Mouse (Mus musculus): ENCODE data around the gene Litaf. TPM values are rescaled to one million over a fixed set of nuclear protein-coding genes. Genes with fewer than 3 reads are reported as not detected.

Gene Litaf
- polyA plus RNA-seq, 1 experiment = 102 TPM

GRCm38 (mm10) chr16:11035790-11036431 lies 30.0 kb downstream of the Litaf start:
- Histone ChIP-seq H3K27ac (ENCODE audit: insufficient read depth, low read length) (no peak overlapping the region), H3K9me3 (replicated peaks; ENCODE audit: control insufficient read depth, insufficient read depth, low read length, poor library complexity, severe bottlenecking) (no peaks in the 10 kb centered on the region), H3K4me3 (ENCODE audit: low read depth, low read length) (no peak overlapping the region), H3K4me1 (ENCODE audit: control insufficient read depth, insufficient read depth, low read length) (no peaks in the 10 kb centered on the region), H3K9ac (ENCODE audit: low read depth, poor library complexity, severe bottlenecking) (no peak overlapping the region), H3K36me3 (ENCODE audit: control insufficient read depth, insufficient read depth, low read length, poor library complexity, severe bottlenecking) (no peaks in the 10 kb centered on the region), H3K27me3 (ENCODE audit: control insufficient read depth, insufficient read depth, low read length, poor library complexity, severe bottlenecking) (no peaks in the 10 kb centered on the region)
- TF ChIP-seq POLR2A (IDR thresholded peaks at IDR 0.05; ENCODE audit: insufficient read depth, low read length) (no peak), EP300 (IDR thresholded peaks at IDR 0.05; ENCODE audit: insufficient read depth, low read depth, low read length) (peak; percentile 30; the same call in 1 of the 2 replicates), CTCF (IDR thresholded peaks at IDR 0.05; ENCODE audit: low read depth, low read length) (peak; percentile 98)

DNA sequence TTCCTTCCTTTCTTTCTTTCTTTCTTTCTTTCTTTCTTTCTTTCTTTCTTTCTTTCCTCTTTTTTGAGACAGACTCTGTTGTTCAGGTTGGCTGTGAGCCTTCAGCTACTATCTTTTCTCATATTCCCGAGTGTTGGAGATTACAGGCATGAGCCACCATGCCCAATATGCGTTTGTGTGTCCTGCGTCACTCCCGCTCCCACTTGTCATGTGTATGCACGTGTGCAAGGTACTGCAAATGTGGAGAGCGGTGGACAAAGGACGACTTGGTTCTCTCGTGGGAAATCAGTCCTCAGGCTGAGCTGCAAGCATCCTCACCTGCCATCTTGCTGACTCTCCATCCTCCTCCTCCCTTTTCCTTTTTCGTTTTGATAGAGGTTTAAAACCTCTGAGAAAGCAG lies 30.7 kb downstream of the Litaf start:
- Histone ChIP-seq H3K27ac (ENCODE audit: insufficient read depth, low read length) (no peak overlapping the region), H3K9me3 (replicated peaks; ENCODE audit: control insufficient read depth, insufficient read depth, low read length, poor library complexity, severe bottlenecking) (no peaks in the 10 kb centered on the region)

GRCm38 (mm10) chr16:11034193-11034803 lies 31.7 kb downstream of the Litaf start:
- TF ChIP-seq EP300 (IDR thresholded peaks at IDR 0.05; ENCODE audit: insufficient read depth, low read depth, low read length) (no peak), CTCF (IDR thresholded peaks at IDR 0.05; ENCODE audit: low read depth, low read length) (peak; percentile 96), POLR2A (IDR thresholded peaks at IDR 0.05; ENCODE audit: insufficient read depth, low read length) (no peak)
- no peak overlapping the region for H3K9ac ChIP-seq (ENCODE audit: low read depth, poor library complexity, severe bottlenecking)
- H3K27me3 ChIP-seq (ENCODE audit: control insufficient read depth, insufficient read depth, low read length, poor library complexity, severe bottlenecking) = no peaks in the 10 kb centered on the region
- no peaks in the 10 kb centered on the region for H3K36me3 ChIP-seq (ENCODE audit: control insufficient read depth, insufficient read depth, low read length, poor library complexity, severe bottlenecking)
- H3K4me1 ChIP-seq (ENCODE audit: control insufficient read depth, insufficient read depth, low read length) = no peaks in the 10 kb centered on the region
- no peak overlapping the region for H3K4me3 ChIP-seq (ENCODE audit: low read depth, low read length)
- H3K27ac ChIP-seq (ENCODE audit: insufficient read depth, low read length) = no peak overlapping the region
- H3K9me3 ChIP-seq (replicated peaks; ENCODE audit: control insufficient read depth, insufficient read depth, low read length, poor library complexity, severe bottlenecking) = no peaks in the 10 kb centered on the region

More for the DNA sequence above, 30.7 kb downstream of the Litaf start:
- Histone ChIP-seq H3K9ac (ENCODE audit: low read depth, poor library complexity, severe bottlenecking) (no peak overlapping the region), H3K36me3 (ENCODE audit: control insufficient read depth, insufficient read depth, low read length, poor library complexity, severe bottlenecking) (no peaks in the 10 kb centered on the region), H3K27me3 (ENCODE audit: control insufficient read depth, insufficient read depth, low read length, poor library complexity, severe bottlenecking) (no peaks in the 10 kb centered on the region), H3K4me1 (ENCODE audit: control insufficient read depth, insufficient read depth, low read length) (no peaks in the 10 kb centered on the region), H3K4me3 (ENCODE audit: low read depth, low read length) (no peak overlapping the region)
- TF ChIP-seq CTCF (IDR thresholded peaks at IDR 0.05; ENCODE audit: low read depth, low read length) (no peak), EP300 (IDR thresholded peaks at IDR 0.05; ENCODE audit: insufficient read depth, low read depth, low read length) (no peak), POLR2A (IDR thresholded peaks at IDR 0.05; ENCODE audit: insufficient read depth, low read length) (no peak)

GRCm38 (mm10) chr16:11031320-11031719 lies 34.6 kb downstream of the Litaf start:
- TF ChIP-seq CTCF (IDR thresholded peaks at IDR 0.05; ENCODE audit: low read depth, low read length) (peak; percentile 22), POLR2A (IDR thresholded peaks at IDR 0.05; ENCODE audit: insufficient read depth, low read length) (no peak)
- no peak overlapping the region for H3K4me3 ChIP-seq (ENCODE audit: low read depth, low read length)
- H3K36me3 ChIP-seq (ENCODE audit: control insufficient read depth, insufficient read depth, low read length, poor library complexity, severe bottlenecking) = no peaks in the 10 kb centered on the region
- no peaks in the 10 kb centered on the region for H3K27me3 ChIP-seq (ENCODE audit: control insufficient read depth, insufficient read depth, low read length, poor library complexity, severe bottlenecking)
- no peaks in the 10 kb centered on the region for H3K9me3 ChIP-seq (replicated peaks; ENCODE audit: control insufficient read depth, insufficient read depth, low read length, poor library complexity, severe bottlenecking)
- H3K4me1 ChIP-seq (ENCODE audit: control insufficient read depth, insufficient read depth, low read length) = no peaks in the 10 kb centered on the region
- no peak overlapping the region for H3K27ac ChIP-seq (ENCODE audit: insufficient read depth, low read length)
- H3K9ac ChIP-seq (ENCODE audit: low read depth, poor library complexity, severe bottlenecking) = no peak overlapping the region

DNA sequence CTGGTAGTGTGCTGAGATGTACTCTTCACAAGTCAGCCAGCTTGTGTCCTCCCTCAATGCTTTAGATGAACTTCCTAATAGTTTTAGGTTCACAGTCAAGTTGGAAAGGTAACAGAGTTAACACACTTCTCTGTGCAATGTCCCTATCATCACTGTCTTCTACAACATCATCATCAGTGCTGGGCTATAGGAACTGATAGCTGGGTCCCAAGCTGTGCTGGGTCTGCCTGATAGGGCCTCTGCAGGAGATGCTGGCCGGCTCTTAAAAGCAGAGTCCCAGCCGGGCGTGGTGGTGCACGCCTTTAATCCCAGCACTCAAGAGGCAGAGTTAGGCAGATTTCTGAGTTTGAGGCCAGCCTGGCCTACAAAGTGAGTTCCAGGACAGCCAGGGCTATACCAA lies 35.1 kb downstream of the Litaf start:
- Histone ChIP-seq H3K36me3 (ENCODE audit: control insufficient read depth, insufficient read depth, low read length, poor library complexity, severe bottlenecking) (no peaks in the 10 kb centered on the region), H3K4me1 (ENCODE audit: control insufficient read depth, insufficient read depth, low read length) (no peaks in the 10 kb centered on the region), H3K27ac (ENCODE audit: insufficient read depth, low read length) (no peak overlapping the region), H3K27me3 (ENCODE audit: control insufficient read depth, insufficient read depth, low read length, poor library complexity, severe bottlenecking) (no peaks in the 10 kb centered on the region), H3K9ac (ENCODE audit: low read depth, poor library complexity, severe bottlenecking) (no peak overlapping the region), H3K4me3 (ENCODE audit: low read depth, low read length) (no peak overlapping the region), H3K9me3 (replicated peaks; ENCODE audit: control insufficient read depth, insufficient read depth, low read length, poor library complexity, severe bottlenecking) (no peaks in the 10 kb centered on the region)
- no peak for TF ChIP-seq POLR2A (IDR thresholded peaks at IDR 0.05; ENCODE audit: insufficient read depth, low read length)
- TF ChIP-seq EP300 (IDR thresholded peaks at IDR 0.05; ENCODE audit: insufficient read depth, low read depth, low read length) = no peak
- TF ChIP-seq CTCF (IDR thresholded peaks at IDR 0.05; ENCODE audit: low read depth, low read length) = no peak

GRCm38 (mm10) chr16:11028206-11028605 lies 37.8 kb downstream of the Litaf start:
- no peaks in the 10 kb centered on the region for H3K27me3 ChIP-seq (ENCODE audit: control insufficient read depth, insufficient read depth, low read length, poor library complexity, severe bottlenecking)
- H3K4me1 ChIP-seq (ENCODE audit: control insufficient read depth, insufficient read depth, low read length) = no peaks in the 10 kb centered on the region
- H3K9me3 ChIP-seq (replicated peaks; ENCODE audit: control insufficient read depth, insufficient read depth, low read length, poor library complexity, severe bottlenecking) = no peaks in the 10 kb centered on the region
- H3K9ac ChIP-seq (ENCODE audit: low read depth, poor library complexity, severe bottlenecking) = no peak overlapping the region
- no peak overlapping the region for H3K27ac ChIP-seq (ENCODE audit: insufficient read depth, low read length)
- H3K36me3 ChIP-seq (ENCODE audit: control insufficient read depth, insufficient read depth, low read length, poor library complexity, severe bottlenecking) = no peaks in the 10 kb centered on the region
- no peak overlapping the region for H3K4me3 ChIP-seq (ENCODE audit: low read depth, low read length)
- TF ChIP-seq CTCF (IDR thresholded peaks at IDR 0.05; ENCODE audit: low read depth, low read length) (no peak), EP300 (IDR thresholded peaks at IDR 0.05; ENCODE audit: insufficient read depth, low read depth, low read length) (no peak), POLR2A (IDR thresholded peaks at IDR 0.05; ENCODE audit: insufficient read depth, low read length) (no peak)
